In the genomic region with DNA sequence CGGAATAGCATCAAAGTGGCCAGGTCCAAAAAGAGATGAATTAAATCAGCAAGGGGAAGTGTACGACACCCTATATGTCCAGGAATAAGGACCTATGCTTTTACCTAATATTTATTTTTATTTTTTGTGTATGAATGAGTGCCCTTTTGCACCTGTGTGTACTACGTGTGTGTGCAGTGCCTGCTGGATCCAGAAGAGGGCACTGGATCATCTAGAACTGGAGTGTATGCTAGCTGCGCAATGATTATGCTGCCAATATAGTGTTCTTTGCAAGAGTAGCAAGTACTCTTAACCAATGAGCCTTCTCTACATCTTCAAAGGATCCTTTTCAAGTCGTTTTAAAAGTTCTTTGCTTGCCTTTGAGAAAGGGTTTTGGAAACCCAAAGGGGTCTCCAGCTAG, we compare ENCODE assay signal across 17 mouse cellular contexts.
"Had no signal": no experiment of that assay in that cellular context is flagged by ENCODE, and none has a peak within 500 bp of the region (broad histone marks: within the 10 kb centered on the region; RNA-seq: fewer than 3 reads in every experiment).

No protein-coding gene starts in this region.

- H3K27ac ChIP-seq: limb, embryonic 10.5 days; limb, embryonic 13.5 days; liver, embryonic 12.5 days; liver, embryonic 15.5 days; lung, embryonic 15.5 days had no signal

- H3K9ac ChIP-seq: limb, embryonic 13.5 days; liver, embryonic 12.5 days; liver, embryonic 15.5 days; lung, embryonic 15.5 days had no signal

- H3K4me2 ChIP-seq: limb, embryonic 13.5 days; liver, embryonic 12.5 days; liver, embryonic 15.5 days; lung, embryonic 15.5 days; midbrain, embryonic 11.5 days had no signal

- H3K4me1 ChIP-seq: limb, embryonic 10.5 days; limb, embryonic 13.5 days; liver, embryonic 12.5 days; liver, embryonic 15.5 days; lung, embryonic 15.5 days had no signal

- H3K36me3 ChIP-seq: limb, embryonic 10.5 days; limb, embryonic 13.5 days; liver, embryonic 12.5 days; liver, embryonic 15.5 days; lung, embryonic 15.5 days had no signal

- H3K9me3 ChIP-seq: limb, embryonic 10.5 days; limb, embryonic 13.5 days; liver, embryonic 12.5 days; liver, embryonic 15.5 days; lung, embryonic 15.5 days had no signal

- DNase-seq: kidney, adult 2 months; kidney, postnatal 10 days; kidney, postnatal 36 days; layer of hippocampus, adult 9-11 months; liver; lung, adult 18-20 months; lung, postnatal 10 days; lung, postnatal 4 days; midbrain, embryonic 14.5 days; thymus, adult 2 months; thymus, postnatal 25 days had no signal

- ATAC-seq: liver, embryonic 12.5 days had no signal

- H3K4me3 ChIP-seq: limb, embryonic 10.5 days; limb, embryonic 13.5 days; liver, embryonic 12.5 days; liver, embryonic 15.5 days; lung, embryonic 15.5 days had no signal

- H3K27me3 ChIP-seq: limb, embryonic 13.5 days; liver, embryonic 12.5 days; liver, embryonic 15.5 days; lung, embryonic 15.5 days had no signal
